Mouse (Mus musculus): ENCODE results near the gene Zfp969. TPM values are rescaled to one million over a fixed set of nuclear protein-coding genes. Genes with fewer than 3 reads are reported as not detected.
"Not testable (repeated sequence)": the region's sequence is repeated elsewhere in the genome, so short reads cannot be mapped to it uniquely, and the experiment has no call there.

Zfp969 gene
- 22.0 and 28.2 TPM in 2 replicates for polyA plus RNA-seq (2014; fragmentation: Nextera tagmentation; extraction: Ambion mirVana)

GRCm38 (mm10) chr2:175703546-175703945 is at the start of gene Zfp969:
Gene Zfp969 (minus strand): TSS chr2:175703646.
- not testable (repeated sequence) for H3K4me1 ChIP-seq (ENCODE audit: control insufficient read depth, insufficient read depth, low read length); DNase-seq (ENCODE audit: low spot score); H3K27me3 ChIP-seq (replicated peaks; ENCODE audit: control insufficient read depth, insufficient read depth, low read length); H3K9ac ChIP-seq (ENCODE audit: low read depth, low read length); H3K27ac ChIP-seq (replicated peaks; ENCODE audit: low read depth, low read length); ATAC-seq (ENCODE audit: low read depth); H3K4me3 ChIP-seq (ENCODE audit: low read depth, low read length); H3K9me3 ChIP-seq (ENCODE audit: control insufficient read depth, low read length); H3K36me3 ChIP-seq (ENCODE audit: control insufficient read depth, insufficient read depth, low read length); H3K4me2 ChIP-seq (ENCODE audit: low read depth, low read length)
- WGBS, result no CpG with 5 or more reads among the region's 9 CpGs

- H3K9ac ChIP-seq (ENCODE audit: low read depth, low read length); H3K4me1 ChIP-seq (ENCODE audit: control insufficient read depth, insufficient read depth, low read length); H3K36me3 ChIP-seq (ENCODE audit: control insufficient read depth, insufficient read depth, low read length); ATAC-seq (ENCODE audit: low read depth); H3K9me3 ChIP-seq (ENCODE audit: control insufficient read depth, low read length); H3K4me2 ChIP-seq (ENCODE audit: low read depth, low read length); H3K27ac ChIP-seq (replicated peaks; ENCODE audit: low read depth, low read length); H3K27me3 ChIP-seq (replicated peaks; ENCODE audit: control insufficient read depth, insufficient read depth, low read length); H3K4me3 ChIP-seq (ENCODE audit: low read depth, low read length); DNase-seq (ENCODE audit: low spot score): not testable (repeated sequence)
- WGBS, result no CpG with 5 or more reads among the region's 2 CpGs
Observed at GRCm38 (mm10) chr2:175741237-175741636, 37.8 kb upstream of the Zfp969 start, which contains the start of gene Gm2007. Gene Gm2007 (plus strand): TSS chr2:175741537.

- H3K9me3 ChIP-seq (ENCODE audit: control insufficient read depth, low read length); H3K4me3 ChIP-seq (ENCODE audit: low read depth, low read length); H3K4me1 ChIP-seq (ENCODE audit: control insufficient read depth, insufficient read depth, low read length); H3K36me3 ChIP-seq (ENCODE audit: control insufficient read depth, insufficient read depth, low read length); ATAC-seq (ENCODE audit: low read depth); H3K27ac ChIP-seq (replicated peaks; ENCODE audit: low read depth, low read length); H3K4me2 ChIP-seq (ENCODE audit: low read depth, low read length); H3K27me3 ChIP-seq (replicated peaks; ENCODE audit: control insufficient read depth, insufficient read depth, low read length); DNase-seq (ENCODE audit: low spot score); H3K9ac ChIP-seq (ENCODE audit: low read depth, low read length): not testable (repeated sequence)
- no CpG with 5 or more reads among the region's 2 CpGs for whole genome bisulfite sequencing
Observed at GRCm38 (mm10) chr2:175643678-175644077, 59.8 kb downstream of the Zfp969 start, which contains the start of gene Gm11007. Gene Gm11007 (plus strand): TSS chr2:175643978.

Other genes starting within 250 kb of the Zfp969 start
- gene Zfp965, start 233.7 kb downstream of the Zfp969 start, polyA plus RNA-seq (2014; fragmentation: Nextera tagmentation; extraction: Ambion mirVana), result 6.8 and 7.6 TPM in 2 replicates
- gene Gm11007, start 59.7 kb downstream of the Zfp969 start, polyA plus RNA-seq (2014; fragmentation: Nextera tagmentation; extraction: Ambion mirVana), result not detected in 2 replicates
- gene Gm2007, start 37.9 kb upstream of the Zfp969 start, polyA plus RNA-seq (2014; fragmentation: Nextera tagmentation; extraction: Ambion mirVana), result not detected in 2 replicates
- gene Gm14288, start 97.4 kb upstream of the Zfp969 start, polyA plus RNA-seq (2014; fragmentation: Nextera tagmentation; extraction: Ambion mirVana), result 3.8 and 4.4 TPM in 2 replicates
- 20.3 and 21.3 TPM in 2 replicates for gene Gm6710, start 165.6 kb upstream of the Zfp969 start, polyA plus RNA-seq (2014; fragmentation: Nextera tagmentation; extraction: Ambion mirVana)
- gene Zfp966, start 227.5 kb upstream of the Zfp969 start, polyA plus RNA-seq (2014; fragmentation: Nextera tagmentation; extraction: Ambion mirVana), result 3.1 and 3.5 TPM in 2 replicates